In genomic region chr6:141425114-141425513, GRCm38 (mm10) we compare ENCODE assay signal across 21 mouse cellular contexts.
DNase-seq lines count a peak whose midpoint lies in the region; ATAC-seq lines count a peak whose summit lies in the region.
"Had no signal": no experiment of that assay in that cellular context is flagged by ENCODE, and none has a peak within 500 bp of the region (broad histone marks: within the 10 kb centered on the region; RNA-seq: fewer than 3 reads in every experiment).

No protein-coding gene starts in this region.

- H3K4me3 ChIP-seq in heart, embryonic 12.5 days = no peak overlapping the region
- no peak overlapping the region for H3K4me3 ChIP-seq in hindbrain, embryonic 16.5 days (ENCODE audit: low read length)
- H3K4me3 ChIP-seq: embryonic facial prominence, embryonic 12.5 days; hindbrain, embryonic 10.5 days; limb, embryonic 13.5 days; liver, embryonic 13.5 days had no signal

- H3K27me3 ChIP-seq in heart, embryonic 12.5 days (replicated peaks) = no peaks in the 10 kb centered on the region
- H3K27me3 ChIP-seq in hindbrain, embryonic 16.5 days (replicated peaks; ENCODE audit: control insufficient read depth, insufficient read depth, low read length) = no peaks in the 10 kb centered on the region
- H3K27me3 ChIP-seq: embryonic facial prominence, embryonic 12.5 days; limb, embryonic 13.5 days; liver, embryonic 13.5 days; Patski had no signal

- ATAC-seq in cerebellum, adult (ENCODE audit: insufficient number of reproducible peaks, low FRiP score, low TSS enrichment) = peak; percentile 45; the same call in 1 of the 2 replicates
- no peak for ATAC-seq in heart, embryonic 12.5 days (ENCODE audit: insufficient number of reproducible peaks, low FRiP score)
- ATAC-seq in hindbrain, embryonic 16.5 days = no peak
- ATAC-seq: CD4-positive, CD25-positive, alpha-beta regulatory T cell, adult 4 months; Patski had no signal

- H3K36me3 ChIP-seq in heart, embryonic 12.5 days = 0 out of 2 replicates have a peak, but pooled peaks cover 7% of the 10 kb centered on the region
- H3K36me3 ChIP-seq in hindbrain, embryonic 16.5 days (ENCODE audit: control insufficient read depth, insufficient read depth, low read length) = no peaks in the 10 kb centered on the region
- H3K36me3 ChIP-seq: embryonic facial prominence, embryonic 12.5 days; hindbrain, embryonic 10.5 days; limb, embryonic 13.5 days; liver, embryonic 13.5 days had no signal

- H3K27ac ChIP-seq in heart, embryonic 12.5 days (ENCODE audit: poor library complexity, severe bottlenecking) = no peak overlapping the region
- H3K27ac ChIP-seq in hindbrain, embryonic 16.5 days (ENCODE audit: low read depth, low read length) = no peak overlapping the region
- H3K27ac ChIP-seq: embryonic facial prominence, embryonic 12.5 days; hindbrain, embryonic 10.5 days; limb, embryonic 13.5 days; liver, embryonic 13.5 days had no signal

- no peak overlapping the region for H3K9ac ChIP-seq in heart, embryonic 12.5 days
- H3K9ac ChIP-seq in hindbrain, embryonic 16.5 days (ENCODE audit: low read depth, low read length) = no peak overlapping the region
- H3K9ac ChIP-seq: embryonic facial prominence, embryonic 12.5 days; limb, embryonic 13.5 days; liver, embryonic 13.5 days; lung, embryonic 14.5 days had no signal

- 84% methylated on average over 6 of the region's 6 CpGs for WGBS in heart, embryonic 12.5 days
- WGBS in hindbrain, embryonic 16.5 days = 76% methylated on average over 6 of the region's 6 CpGs

- H3K4me2 ChIP-seq in heart, embryonic 12.5 days = no peak overlapping the region
- no peak overlapping the region for H3K4me2 ChIP-seq in hindbrain, embryonic 16.5 days (ENCODE audit: low read length)
- H3K4me2 ChIP-seq: embryonic facial prominence, embryonic 12.5 days; limb, embryonic 13.5 days; liver, embryonic 13.5 days; lung, embryonic 14.5 days had no signal

- no peak for DNase-seq in cerebellum, postnatal 4 days (ENCODE audit: low spot score in 2 of 2)
- peak; percentile 25 for DNase-seq in heart, adult 8-10 months (ENCODE audit: low spot score)
- peak; percentile 60 to 72 for DNase-seq in cerebellum, postnatal 14 days
- no peak for DNase-seq in urinary bladder, postnatal 25 days (ENCODE audit: low spot score)
- DNase-seq in embryo, embryonic 9.5 days (ENCODE audit: extremely low spot score) = no peak
- DNase-seq: adrenal gland, adult 8-10 months; gastrocnemius, postnatal 10 days; kidney, adult 11 months; liver, embryonic 13.5 days; lung, embryonic 14.5 days; lung, postnatal 36 days; right cerebral cortex, postnatal 14 days; thymus, postnatal 14 days had no signal

- peaks cover 5% of the 10 kb centered on the region; the same call in 1 of the 2 replicates for H3K4me1 ChIP-seq in heart, embryonic 12.5 days (replicated peaks)
- no peaks in the 10 kb centered on the region for H3K4me1 ChIP-seq in hindbrain, embryonic 16.5 days (ENCODE audit: control insufficient read depth, insufficient read depth, low read depth, low read length)
- H3K4me1 ChIP-seq: embryonic facial prominence, embryonic 12.5 days; hindbrain, embryonic 10.5 days; limb, embryonic 13.5 days; liver, embryonic 13.5 days had no signal

- no peaks in the 10 kb centered on the region for H3K9me3 ChIP-seq in heart, embryonic 12.5 days (replicated peaks)
- H3K9me3 ChIP-seq in hindbrain, embryonic 16.5 days (ENCODE audit: control insufficient read depth, low read length) = no peaks in the 10 kb centered on the region
- H3K9me3 ChIP-seq: embryonic facial prominence, embryonic 12.5 days; hindbrain, embryonic 10.5 days; limb, embryonic 13.5 days; liver, embryonic 13.5 days had no signal

Comparison
In these comparisons a context has a peak if more than half of its experiments do, and no peak if none do; other contexts are left out.
1. DNase-seq: peak in heart, adult 8-10 months (single experiment) and cerebellum, postnatal 14 days (2 of 2); none in cerebellum, postnatal 4 days (0 of 2), urinary bladder, postnatal 25 days (single experiment) and embryo, embryonic 9.5 days (single experiment).